Mouse (Mus musculus): ENCODE measurements around the gene Myo1b.

DNA sequence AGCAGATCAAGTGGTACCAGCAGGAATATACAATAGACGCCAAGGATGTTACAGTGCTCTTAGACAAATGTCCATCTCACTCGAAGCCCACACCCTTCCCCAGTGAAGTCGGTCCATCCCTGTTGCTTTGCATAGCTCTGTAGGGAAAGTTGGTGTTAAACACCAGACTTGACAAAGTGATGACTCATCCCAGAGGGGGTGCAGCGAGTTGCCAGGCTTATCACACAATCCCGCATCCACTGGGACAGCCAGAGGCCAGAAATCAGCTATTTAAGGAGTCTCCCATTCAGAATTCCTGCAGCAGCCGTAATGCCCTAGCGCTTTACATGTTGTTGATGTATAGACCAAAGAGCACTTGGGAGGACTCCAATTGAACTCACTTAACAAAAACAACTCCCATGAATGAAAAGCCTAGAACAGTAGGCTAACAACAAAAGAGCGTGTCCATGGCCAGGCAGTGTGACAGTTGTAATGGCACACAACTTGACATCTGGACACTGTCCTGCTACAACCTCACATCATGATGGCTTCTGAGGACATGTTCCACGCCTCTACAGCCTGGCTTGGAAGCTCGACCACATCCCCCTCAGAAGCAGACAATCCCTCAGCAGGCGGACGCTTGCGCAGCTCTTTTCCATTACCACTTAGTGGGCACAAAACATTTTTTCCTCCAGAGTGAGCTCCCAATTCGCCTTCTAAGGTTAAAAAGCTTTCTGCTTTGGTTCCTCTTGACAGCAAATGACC, 2.6 kb downstream of the Myo1b start:
- TF ChIP-seq GATA1 (IDR thresholded peaks at IDR 0.05; ENCODE audit: low read length) = no peak
- no peak for TF ChIP-seq TAL1 (IDR thresholded peaks at IDR 0.05; ENCODE audit: low read length)
